Mouse (Mus musculus) heart, postnatal 36 days (tissue): Measurements from ENCODE around the gene Igfbp5. TPM values are rescaled to one million over a fixed set of nuclear protein-coding genes. Genes with fewer than 3 reads are reported as not detected.

ENCODE experiments used
- DNase-seq, 2 experiments: peaks; one replicate each; pipeline ENCODE4 v3.0.0; 2021 to 2022
- intact Hi-C: fragments of 180-260 bp; cut with DNase I; formaldehyde crosslinking; loops from one replicate; pipeline ENCODE4 v1.15.1; 2025
- total RNA-seq, 2 experiments: library from RNA; stranded (reverse); gene quantifications; 2 replicates each; pipeline ENCODE4 v1.2.3; 2021

Gene Igfbp5
- total RNA-seq, 2 experiments from 2014 or later: 95.6 to 123 TPM

- peak; percentile 70 to 75 for DNase-seq
- intact Hi-C loops: loop anchor here (5.0 to 10.0 kb wide), 2 partner anchors 135 to 502 kb away; no protein-coding TSS in a partner anchor
Measured at GRCm38 (mm10) chr1:72869681-72870614, 4.7 kb downstream of the Igfbp5 start.

GRCm38 (mm10) chr1:72869275-72869674, 5.4 kb downstream of the Igfbp5 start:
- intact Hi-C loops: no loop called here
- DNase-seq: no peak

DNA sequence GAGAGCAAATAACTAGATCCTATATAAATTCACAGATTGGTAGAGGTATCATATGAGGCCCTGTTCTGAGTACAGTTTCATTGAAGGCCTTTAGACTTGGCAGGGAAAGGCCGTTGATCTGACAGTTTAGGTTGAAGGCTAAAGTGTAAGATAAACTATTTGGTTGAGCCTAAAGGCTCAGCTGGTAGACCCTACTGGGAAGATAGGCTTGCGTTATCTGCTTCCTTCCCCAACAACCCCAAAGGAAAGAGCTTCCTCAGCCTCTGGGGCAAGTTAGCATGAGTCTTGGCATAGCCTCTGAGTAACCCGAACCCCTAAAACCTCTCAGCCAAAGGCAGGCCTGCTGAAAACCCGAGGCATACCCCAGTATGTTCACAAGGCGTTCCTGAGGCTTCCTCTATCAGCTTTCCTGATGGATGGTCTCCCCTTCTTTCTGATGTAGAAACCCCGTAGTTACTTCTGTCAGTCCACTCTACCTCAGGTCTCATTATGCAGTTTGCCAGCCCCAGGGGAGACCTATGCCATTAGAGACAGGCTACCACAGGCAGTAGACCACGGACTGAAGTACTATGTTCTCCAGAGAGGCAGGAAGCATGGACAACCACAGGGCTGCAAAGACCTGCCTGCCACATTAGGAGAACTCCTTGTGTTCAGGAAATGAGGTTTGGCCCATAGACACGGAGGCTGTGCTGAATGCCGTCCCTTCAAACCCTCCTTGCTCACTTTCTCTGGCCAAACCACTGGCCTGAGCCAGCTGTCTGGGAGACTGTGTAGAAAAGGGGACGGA, 6.1 kb downstream of the Igfbp5 start:
- intact Hi-C loops: no loop called here
- no peak for DNase-seq

- no peak for DNase-seq
- intact Hi-C loops: loop anchor here (2.0 kb wide), 2 partner anchors 751 to 871 kb away; no protein-coding TSS in a partner anchor
Measured at GRCm38 (mm10) chr1:72867346-72867745, 7.3 kb downstream of the Igfbp5 start.

GRCm38 (mm10) chr1:72866417-72866816, 8.3 kb downstream of the Igfbp5 start:
- intact Hi-C loops: loop anchor here (2.0 kb wide), 2 partner anchors 752 to 872 kb away; no protein-coding TSS in a partner anchor

DNA sequence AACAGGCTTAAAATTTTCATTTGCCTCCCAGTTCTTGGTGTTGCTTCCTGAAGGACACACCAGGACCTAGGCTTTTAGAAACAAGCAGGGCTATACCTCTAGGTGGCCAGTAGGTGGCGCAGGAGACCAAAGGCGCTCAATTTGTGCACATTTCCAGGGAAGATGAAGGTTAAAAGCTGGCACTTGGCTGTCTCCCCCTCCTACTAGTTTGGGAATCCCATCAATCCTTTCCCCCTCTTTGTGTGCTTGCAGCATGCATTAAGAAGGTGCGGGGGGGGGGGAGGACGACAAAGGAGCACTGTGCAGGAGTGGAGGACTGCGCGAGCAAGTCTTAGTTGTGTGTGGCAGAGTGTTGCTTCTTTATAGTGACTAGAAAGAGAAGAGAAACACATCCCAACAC, 8.8 kb downstream of the Igfbp5 start:
- DNase-seq: peak; percentile 72 to 81
- intact Hi-C loops: loop anchor here (1.0 to 2.0 kb wide), 3 partner anchors 753 to 960 kb away; no protein-coding TSS in a partner anchor

More at GRCm38 (mm10) chr1:72866417-72866816, 8.3 kb downstream of the Igfbp5 start:
- DNase-seq: no peak

DNA sequence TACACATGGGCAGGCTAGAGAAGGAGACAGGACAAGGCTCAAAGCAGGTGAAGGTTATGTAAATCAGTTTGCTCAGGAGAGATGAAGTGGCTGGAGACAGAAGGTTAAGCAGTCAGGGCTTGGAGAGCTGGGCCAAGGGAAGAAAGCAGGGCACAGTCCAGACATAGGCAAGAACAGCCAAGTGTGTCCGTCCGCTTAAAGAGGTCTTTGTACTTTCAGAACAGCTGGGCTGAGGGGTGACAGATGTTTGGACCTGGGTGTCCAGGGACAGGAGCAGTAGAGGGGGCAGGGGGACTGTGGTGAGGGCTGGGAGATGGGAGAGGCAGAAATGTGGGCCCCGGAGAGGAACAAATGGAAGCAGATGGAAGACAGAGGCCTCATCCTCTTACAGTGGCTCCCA, 10.4 kb downstream of the Igfbp5 start:
- no peak for DNase-seq
- intact Hi-C loops: no loop called here

GRCm38 (mm10) chr1:72863692-72864091, 11.0 kb downstream of the Igfbp5 start:
- no peak for DNase-seq
- intact Hi-C loops: no loop called here

DNA sequence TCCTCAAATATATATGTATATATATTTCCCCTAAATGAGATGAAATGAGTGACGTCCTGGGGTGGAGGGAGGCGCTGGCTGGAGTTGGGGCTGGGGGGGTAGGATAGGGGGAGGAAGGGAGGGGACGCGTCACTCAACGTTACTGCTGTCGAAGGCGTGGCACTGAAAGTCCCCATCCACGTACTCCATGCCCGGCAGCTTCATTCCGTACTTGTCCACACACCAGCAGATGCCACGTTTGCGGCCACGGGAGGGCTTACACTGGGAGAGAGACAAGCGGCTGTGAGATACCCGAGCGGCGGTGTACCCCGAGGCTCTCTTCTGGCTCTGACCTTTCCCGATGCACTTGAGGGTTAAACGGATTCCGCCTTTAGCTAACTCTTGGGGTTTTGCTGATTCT, 12.4 kb downstream of the Igfbp5 start:
- intact Hi-C loops: no loop called here
- DNase-seq: no peak

GRCm38 (mm10) chr1:72861702-72862101, 13.0 kb downstream of the Igfbp5 start:
- no peak for DNase-seq
- intact Hi-C loops: no loop called here

GRCm38 (mm10) chr1:72860502-72860901, 14.2 kb downstream of the Igfbp5 start:
- intact Hi-C loops: no loop called here
- DNase-seq: no peak

GRCm38 (mm10) chr1:72859963-72860362, 14.7 kb downstream of the Igfbp5 start:
- no peak for DNase-seq
- intact Hi-C loops: loop anchor here (5.0 kb wide), 1 partner anchor 693 kb away; no protein-coding TSS in a partner anchor

- DNase-seq: no peak
- intact Hi-C loops: loop anchor here (5.0 kb wide), 1 partner anchor 692 kb away; no protein-coding TSS in a partner anchor
Measured at GRCm38 (mm10) chr1:72858874-72859273, 15.8 kb downstream of the Igfbp5 start.

DNA sequence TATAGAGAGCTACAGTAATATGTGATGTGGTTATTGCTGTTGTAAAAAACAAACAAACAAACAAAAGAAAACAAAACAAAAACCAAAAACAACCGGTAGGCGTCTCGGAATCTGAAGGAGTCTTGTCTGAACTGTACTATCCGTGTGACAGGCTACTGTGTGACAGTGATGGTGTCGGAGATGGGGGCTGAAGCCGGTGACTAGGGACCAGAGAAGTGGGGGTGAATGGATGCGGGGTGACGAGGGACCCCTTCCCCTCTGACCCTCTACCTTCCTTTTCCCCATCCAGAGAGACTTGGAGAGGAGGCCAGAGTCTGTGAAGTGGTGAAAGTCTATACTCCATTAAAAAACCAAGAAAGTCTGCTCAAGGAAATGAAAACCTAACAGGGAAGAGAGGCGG, 16.4 kb downstream of the Igfbp5 start:
- intact Hi-C loops: loop anchor here (5.0 kb wide), 1 partner anchor 691 kb away; no protein-coding TSS in a partner anchor
- DNase-seq: no peak

- intact Hi-C loops: loop anchor here (5.0 kb wide), 1 partner anchor 690 kb away; no protein-coding TSS in a partner anchor
- no peak for DNase-seq
Measured at GRCm38 (mm10) chr1:72857631-72858030, 17.1 kb downstream of the Igfbp5 start.

DNA sequence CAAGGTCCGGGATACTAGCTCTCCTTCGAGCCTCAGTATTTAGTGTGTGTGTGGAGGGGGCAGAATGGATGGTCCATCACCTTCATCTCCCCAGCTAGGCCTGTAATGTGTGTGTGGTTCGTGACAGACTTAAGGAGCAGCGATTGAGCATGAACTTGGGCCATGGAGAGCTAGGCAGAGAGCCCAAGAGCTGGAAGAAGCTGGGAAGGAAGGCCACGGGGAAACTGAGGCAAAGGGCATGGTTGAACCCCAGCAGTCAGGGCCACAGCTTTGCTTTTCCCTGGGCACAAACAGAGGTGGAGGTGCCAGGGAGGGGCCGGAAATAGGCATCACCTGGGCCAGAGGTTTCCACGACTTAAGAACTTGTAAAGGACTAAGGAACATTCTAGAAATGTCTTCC, 17.5 kb downstream of the Igfbp5 start:
- DNase-seq: no peak
- intact Hi-C loops: loop anchor here (5.0 kb wide), 1 partner anchor 690 kb away; no protein-coding TSS in a partner anchor

GRCm38 (mm10) chr1:72856209-72856909, 18.3 kb downstream of the Igfbp5 start:
- no peak for DNase-seq
- intact Hi-C loops: loop anchor here (5.0 kb wide), 1 partner anchor 689 kb away; no protein-coding TSS in a partner anchor

DNA sequence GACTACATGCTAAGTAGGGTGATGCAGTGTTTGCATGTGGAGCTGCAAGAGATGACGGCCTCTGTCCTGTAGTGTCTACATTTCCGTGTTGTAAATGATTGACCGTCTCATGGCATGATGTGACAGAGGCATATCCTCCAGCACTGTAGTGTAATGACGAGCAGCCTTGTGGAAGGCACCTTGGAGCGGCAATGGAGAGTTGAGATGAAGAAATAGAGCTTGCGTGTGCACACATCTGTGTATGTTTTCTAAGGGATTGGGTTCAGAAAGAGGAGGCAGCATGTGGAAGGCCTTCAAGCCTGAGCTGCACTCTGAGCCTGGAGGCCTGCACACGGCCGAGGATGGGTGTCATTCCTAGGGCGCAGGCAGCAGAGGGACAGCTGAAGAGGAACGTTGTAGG, 19.0 kb downstream of the Igfbp5 start:
- intact Hi-C loops: loop anchor here (1.0 to 5.0 kb wide), 3 partner anchors 136 to 688 kb away; no protein-coding TSS in a partner anchor

DNA sequence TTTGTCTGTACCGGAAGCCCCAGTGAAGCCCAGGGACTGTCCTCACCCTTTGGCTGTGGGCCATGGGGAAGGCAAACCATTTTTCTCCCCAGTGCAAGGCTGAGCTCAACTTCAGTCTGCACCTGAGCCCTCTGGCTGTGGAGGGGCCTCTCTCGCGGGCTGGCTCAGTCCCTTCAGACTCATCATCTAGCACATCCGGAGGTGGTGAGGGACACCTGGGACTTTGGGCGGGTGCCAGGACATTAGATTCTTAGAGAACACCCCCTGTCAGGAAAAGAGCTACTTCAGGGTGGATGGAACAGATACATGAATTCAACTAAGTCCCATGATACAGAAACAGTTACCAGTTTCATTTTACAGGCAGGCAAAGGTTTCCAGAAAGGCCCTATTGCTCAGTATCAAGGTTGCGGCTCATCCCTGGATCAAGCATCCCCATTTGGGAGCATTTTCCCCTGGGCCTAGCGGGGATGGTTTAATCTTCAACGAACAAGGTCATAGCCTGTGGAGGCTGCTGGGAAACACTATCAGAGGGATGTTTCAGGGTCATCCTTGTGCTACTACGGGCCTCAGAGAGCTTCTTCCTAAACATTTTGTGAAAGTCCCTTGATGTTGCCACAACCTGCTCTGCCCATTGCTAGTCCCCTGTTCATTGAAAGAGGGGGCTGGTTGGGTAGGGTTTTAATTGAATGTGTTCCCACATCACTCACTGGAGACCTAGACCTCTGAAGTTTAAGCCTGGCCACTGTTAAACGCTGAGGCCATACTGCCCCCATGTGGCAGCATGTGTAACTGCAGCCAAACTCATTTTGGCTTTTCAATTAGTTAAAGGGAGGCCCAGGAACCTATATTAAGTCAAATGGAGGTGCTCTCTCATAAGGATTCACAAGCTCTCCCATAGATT, 20.1 kb downstream of the Igfbp5 start:
- DNase-seq: peak; percentile 42 to 60
- intact Hi-C loops: loop anchor here (1.0 to 5.0 kb wide), 3 partner anchors 135 to 687 kb away; no protein-coding TSS in a partner anchor

More for the DNA sequence above, 19.0 kb downstream of the Igfbp5 start:
- no peak for DNase-seq
